Mouse (Mus musculus) megakaryocyte progenitor cell, adult 5-6 weeks (primary cell): ENCODE measurements around the gene Efcab8. TPM values are rescaled to one million over a fixed set of nuclear protein-coding genes. Genes with fewer than 3 reads are reported as not detected.

ENCODE experiments used
- ATAC-seq: replicated peaks from 2 replicates; pipeline ENCODE4 v1.8.0; 2016; ENCODE audit warnings: mild to moderate bottlenecking, moderate TSS enrichment, inconsistent platforms; ENCODE audit not compliant: poor library complexity
- total RNA-seq, 2 experiments: library from RNA; stranded (forward) in 1 of 2; stranded (reverse) in 1 of 2; fragments of 157-497, 149-512 nt in 1 of 2; fragments of 200-1000 nt in 1 of 2; gene quantifications; 2 replicates each; pipeline versions ENCODE4 v1.2.3 to v1.2.4; 2015 to 2017

The Efcab8 gene
- total RNA-seq (2015) (0.05 TPM in 1 of 2 replicates, not detected in the other), total RNA-seq (2017) (0.14 and 0.17 TPM in 2 replicates)

GRCm38 (mm10) chr2:153779394-153779981, at the start of gene Efcab8:
Gene Efcab8, plus strand, starts transcription at chr2:153779931.
- ATAC-seq, result peak; percentile 68

- no peak for ATAC-seq
These were observed 45.7 kb upstream of the Efcab8 start for GRCm38 (mm10) chr2:153734033-153734432.

DNA sequence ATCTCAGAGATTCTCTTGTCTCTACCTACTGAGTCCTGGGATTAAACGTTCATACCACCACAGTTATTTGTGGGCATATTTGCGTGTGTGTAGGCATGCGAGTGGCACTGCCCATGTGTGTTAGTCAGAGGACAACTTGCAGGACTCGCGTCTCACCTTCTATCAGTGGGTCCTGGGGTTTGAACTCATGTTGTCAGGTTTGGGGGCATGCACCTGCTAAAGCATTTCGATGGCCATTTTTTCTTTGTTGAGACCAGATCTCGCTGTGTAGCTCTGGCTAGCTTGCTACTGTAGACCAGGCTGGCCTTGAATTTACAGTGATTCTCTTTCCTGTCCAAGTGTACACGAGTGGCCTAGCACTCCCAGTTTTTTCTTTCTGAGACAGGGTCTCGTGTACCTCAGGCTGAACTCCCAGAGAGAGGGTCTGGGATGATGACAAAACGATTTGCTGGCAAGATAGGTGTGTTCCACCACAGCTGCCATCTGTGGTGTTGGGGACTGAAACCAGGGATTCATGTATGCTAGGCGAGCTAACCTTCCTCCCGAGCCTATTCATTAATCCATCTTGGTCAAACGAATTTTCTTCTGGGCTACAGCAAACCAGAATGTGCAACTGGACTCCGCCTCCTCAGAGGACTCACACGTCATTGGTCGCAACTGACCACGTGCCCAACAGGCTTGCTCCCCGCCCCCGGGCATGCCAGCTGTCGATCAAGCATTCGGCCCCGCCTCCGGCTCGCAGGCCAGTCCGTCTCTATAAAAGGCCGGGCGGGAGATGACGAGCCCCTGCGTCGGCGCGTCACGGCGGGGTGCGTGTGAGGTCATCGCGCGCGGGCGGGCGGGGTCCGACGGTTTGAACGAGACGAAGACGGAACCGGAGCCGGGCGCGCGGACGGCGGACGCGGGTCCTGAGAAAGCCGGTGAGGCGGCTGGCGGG, 39.0 kb upstream of the Efcab8 start, which contains the start of gene Mapre1:
Gene Mapre1 (plus strand): TSS at position 775 of the 937 bp plus-strand sequence.
- peak; percentile 93 for ATAC-seq

DNA sequence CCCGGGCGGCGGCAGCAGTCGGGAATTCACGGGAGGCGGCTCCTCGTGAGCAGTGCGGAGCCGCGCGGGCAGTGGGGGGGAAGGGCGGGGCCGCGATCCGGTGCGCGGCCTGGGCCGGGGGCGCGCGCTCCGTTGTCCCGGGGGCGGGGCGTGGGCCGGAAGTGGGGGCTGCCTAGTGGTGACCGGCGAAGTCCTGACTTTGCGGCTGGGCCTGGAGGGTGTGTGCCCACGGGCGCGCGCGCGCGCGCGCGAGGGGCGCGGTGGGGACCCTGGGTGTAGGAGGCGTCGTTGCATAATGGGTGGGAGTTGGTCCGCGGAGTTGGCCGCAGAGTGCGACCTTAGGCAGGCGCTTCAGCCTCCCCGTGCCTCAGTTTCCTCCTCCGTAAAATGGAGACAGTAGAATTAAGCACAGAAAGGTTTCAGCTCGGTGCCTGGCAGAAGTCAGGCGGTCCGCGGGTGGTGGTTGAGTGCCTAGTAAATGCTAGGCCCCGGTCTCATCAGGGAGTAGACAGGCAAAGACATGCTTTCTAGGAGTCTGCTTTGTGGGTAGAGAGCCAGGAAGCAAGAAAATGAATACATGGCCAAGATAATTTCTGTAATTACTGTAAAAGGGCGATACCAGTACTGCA, 38.2 kb upstream of the Efcab8 start:
- peak; percentile 50 for ATAC-seq

GRCm38 (mm10) chr2:153747994-153748393, 31.7 kb upstream of the Efcab8 start:
- ATAC-seq, result no peak

- no peak for ATAC-seq
These were observed 29.4 kb upstream of the Efcab8 start for GRCm38 (mm10) chr2:153750363-153750762.

GRCm38 (mm10) chr2:153762121-153762520, 17.6 kb upstream of the Efcab8 start:
- ATAC-seq, result no peak

DNA sequence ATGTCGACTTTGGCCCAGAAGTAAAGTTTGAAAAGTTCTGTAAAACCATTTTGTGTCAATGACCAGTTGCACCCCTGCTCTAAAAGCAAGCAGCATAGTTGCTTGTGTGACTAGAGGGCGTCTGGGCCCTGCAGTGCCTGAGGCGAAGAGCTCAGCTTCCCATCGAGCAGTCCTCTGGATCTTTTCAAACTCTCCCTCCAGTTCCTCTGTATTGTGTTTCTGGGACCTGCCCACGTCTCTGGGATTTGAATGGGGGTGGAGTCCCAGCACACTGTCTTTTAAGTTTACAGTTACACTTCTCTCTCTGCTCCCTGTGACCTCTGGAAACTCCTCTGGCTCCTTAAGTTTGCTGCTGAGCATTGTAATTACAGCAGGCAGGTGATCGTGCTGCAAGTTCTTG, 12.2 kb upstream of the Efcab8 start:
- no peak for ATAC-seq

DNA sequence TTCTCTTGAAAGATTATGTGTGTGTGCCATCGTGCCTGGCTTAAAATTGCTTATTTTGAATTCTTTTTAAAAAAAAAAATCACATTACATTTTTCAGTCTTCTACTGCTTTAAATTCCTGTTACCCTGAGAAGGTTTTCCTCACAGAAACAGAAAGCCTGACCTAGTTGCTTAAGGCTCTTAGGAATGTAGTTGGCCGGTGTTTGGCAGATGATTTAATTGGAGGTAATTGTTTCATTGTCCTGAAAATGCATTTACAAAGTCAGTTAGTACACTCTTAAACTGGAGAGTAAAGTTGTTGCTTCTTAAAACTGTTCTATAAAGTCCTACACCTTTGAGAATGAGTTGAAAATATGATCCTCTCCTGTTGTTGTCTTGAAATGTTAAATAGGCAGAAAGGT, 10.8 kb upstream of the Efcab8 start:
- no peak for ATAC-seq

DNA sequence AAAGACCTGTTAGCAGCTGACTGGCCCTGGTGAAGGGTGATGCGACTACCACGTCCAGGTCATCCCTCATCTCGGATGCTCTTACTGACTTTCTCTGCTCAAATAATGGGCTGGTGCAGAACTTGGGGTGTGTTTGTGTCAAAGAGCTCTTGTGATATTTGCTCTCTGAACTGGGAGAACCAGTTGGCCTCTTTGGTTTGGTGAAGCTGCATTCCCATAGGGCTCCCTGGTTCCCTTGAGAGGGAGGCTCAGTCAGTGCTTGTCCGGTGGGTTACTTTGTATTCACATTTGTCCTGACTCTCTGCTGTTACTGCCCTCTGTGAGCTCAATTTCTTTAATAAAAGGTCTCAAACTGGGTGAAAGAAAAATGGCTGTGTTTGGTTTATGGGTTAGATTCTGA, 6.8 kb upstream of the Efcab8 start:
- ATAC-seq, result no peak

DNA sequence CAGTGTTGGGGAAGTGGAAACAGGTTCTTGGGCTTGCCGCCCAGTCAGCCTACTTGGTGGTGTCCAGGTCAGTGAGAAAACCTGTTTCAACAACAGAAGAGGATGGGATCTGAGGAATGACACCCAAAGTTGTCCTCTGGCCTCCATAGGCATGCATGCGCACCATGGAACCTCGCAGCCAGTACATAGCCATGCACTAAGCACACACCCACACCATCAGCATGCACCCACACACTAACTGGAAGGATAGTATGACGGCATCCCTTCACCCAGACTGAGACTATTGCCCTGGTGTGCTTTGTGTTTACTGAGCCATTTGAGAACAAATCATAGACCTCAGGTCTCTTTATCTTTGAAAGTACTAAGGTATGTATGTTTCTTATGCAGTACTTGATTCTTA, 4.3 kb upstream of the Efcab8 start:
- no peak for ATAC-seq

GRCm38 (mm10) chr2:153778638-153779362, 931 bp upstream of the Efcab8 start:
- ATAC-seq, result peak; percentile 94

DNA sequence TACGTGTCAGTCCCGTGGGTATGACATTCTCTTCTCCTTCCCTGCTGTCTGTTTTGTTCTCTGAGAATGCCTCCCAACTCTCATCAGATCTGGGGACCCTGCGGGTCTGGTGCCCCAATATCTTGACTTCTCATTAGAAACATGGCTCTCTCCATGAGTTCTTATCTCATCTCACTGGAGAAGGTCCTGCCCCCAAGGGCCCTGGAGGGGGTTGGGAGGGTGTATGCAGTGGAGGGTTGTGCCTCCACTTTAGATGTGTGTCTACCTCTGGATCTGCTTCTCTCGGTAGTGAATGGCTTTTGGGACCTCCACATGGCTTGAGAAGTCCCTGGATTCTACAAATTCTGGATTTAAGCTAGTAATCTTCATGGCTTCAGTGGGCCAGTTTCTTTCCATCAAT, 1.4 kb downstream of the Efcab8 start:
- ATAC-seq, result no peak

- 0 out of 2 replicates have a peak, but pooled peaks have one; percentile 37 for ATAC-seq
These were observed 4.9 kb downstream of the Efcab8 start for GRCm38 (mm10) chr2:153784668-153785067.

DNA sequence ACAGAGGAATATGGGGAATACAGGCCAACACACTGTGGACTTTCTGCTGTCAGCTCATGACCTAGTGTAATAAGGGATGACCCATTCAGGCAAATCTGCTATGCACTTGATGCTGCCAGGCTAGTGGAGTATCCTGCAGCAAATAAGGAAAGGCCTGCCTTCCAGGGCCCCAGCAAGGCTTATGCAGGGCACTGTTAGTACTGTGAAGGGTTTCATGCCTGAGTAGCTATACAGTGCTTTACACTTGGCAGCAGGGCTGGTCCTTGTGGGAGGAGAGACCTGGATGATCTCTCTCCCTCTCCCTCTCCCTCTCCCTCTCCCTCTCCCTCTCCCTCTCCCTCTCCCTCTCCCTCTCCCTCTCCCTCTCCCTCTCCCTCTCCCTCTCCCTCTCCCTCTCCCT, 13.6 kb downstream of the Efcab8 start:
- ATAC-seq, result no peak

DNA sequence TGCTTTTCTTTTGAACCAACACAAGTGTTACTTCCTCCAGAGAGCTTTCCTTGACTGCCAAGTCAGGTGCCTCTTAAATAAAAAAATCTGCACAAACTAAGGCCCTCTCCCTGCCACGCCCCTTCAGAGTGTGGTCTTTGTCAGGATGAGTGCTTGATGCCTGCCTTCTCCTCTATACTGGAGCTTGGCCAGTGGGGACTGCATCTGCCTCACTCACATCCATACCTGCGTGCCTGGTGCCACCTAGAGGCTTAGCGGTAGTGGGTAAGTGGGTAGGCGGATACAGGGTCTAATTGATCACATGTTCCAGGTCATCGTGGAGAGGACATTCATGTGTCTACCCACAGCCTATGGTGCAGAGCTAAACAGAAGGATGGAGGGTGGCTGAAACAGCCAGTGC, 15.4 kb downstream of the Efcab8 start:
- ATAC-seq, result peak; percentile 65

DNA sequence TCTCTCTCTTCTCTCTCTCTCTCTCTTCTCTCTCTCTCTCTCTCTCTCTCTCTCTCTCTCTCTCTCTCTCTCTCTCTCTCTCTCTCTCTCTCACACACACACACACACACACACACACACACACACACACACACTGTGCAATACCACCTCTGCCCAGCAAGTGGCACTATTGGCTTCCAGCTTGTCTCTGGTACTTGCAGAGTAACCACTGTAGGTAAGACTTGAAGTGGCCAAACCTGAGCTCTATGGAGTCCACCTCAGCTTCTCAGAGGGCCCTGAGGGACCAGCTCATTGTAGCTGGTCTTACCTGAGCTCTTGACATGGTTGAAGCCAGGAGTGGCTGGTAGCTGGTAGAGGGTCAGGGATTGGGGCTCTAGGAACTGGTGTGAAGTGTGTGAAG, 27.7 kb downstream of the Efcab8 start:
- ATAC-seq, result peak; percentile 88

DNA sequence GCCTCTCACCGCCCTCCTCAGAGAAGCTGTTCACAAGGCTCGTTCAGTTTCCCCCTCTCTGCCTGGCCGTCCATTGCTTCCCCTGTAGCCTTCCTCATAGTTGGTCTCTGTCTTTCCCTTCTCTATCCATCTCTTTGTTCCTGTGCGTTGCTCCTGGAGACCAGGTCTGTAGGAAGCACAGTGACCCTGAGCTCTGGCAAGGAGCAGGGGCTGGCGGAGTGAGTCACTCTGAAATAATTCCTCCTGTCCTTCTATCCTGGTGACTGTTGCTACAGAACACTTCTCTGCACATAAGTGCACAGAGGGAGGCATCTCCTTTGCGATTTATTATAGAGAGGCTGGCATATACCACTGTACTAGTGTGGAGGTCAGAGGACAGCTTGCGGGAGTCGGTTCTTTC, 28.4 kb downstream of the Efcab8 start:
- ATAC-seq, result no peak

- no peak for ATAC-seq
These were observed 29.1 kb downstream of the Efcab8 start for GRCm38 (mm10) chr2:153808841-153809240.

- ATAC-seq, result no peak
These were observed 30.2 kb downstream of the Efcab8 start for GRCm38 (mm10) chr2:153809921-153810320.

DNA sequence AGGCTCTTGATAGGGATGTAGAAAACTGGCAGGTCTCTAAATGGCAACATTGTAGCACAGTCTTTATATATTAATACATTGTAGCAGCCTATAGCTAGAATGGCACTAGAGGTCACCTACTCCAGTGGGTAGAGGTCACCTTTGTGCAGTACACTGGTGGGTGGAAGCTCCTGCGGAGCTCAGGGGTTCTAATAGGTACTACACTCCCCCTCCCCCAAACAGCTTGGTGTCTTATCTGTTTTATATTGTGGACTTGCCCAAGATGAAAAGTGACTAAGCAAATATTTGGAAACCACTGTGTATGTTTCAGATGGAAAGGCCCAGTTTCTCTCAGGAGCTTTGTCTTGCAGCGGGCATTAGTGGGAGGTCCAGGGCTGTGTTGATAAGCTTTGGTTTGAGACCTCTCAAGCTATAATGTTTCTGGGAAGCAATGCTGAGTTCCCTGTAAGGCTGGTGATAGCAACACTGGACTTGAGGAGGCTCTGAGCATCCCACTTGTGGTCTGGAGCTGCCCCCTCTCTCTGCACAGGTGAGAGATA, 42.3 kb downstream of the Efcab8 start:
- no peak for ATAC-seq
